Mouse (Mus musculus) ES-E14 (cell line): ENCODE measurements around the gene Prdx6. TPM values are rescaled to one million over a fixed set of nuclear protein-coding genes. Genes with fewer than 3 reads are reported as not detected.

ENCODE experiments used
- DNase-seq: peaks from one replicate; pipeline ENCODE4 v3.0.0-alpha.2; 2013; ENCODE audit warnings: low read depth, low spot score
- H3K27ac ChIP-seq: 2 replicates; pipeline ENCODE4 v1.5.1; 2012; ENCODE audit warnings: low read depth, mild to moderate bottlenecking, low read length, moderate library complexity, mixed read lengths; ENCODE audit not compliant: poor library complexity, insufficient read depth, severe bottlenecking
- H3K36me3 ChIP-seq: 2 replicates; pipeline ENCODE4 v1.6.1; 2012; ENCODE audit warnings: mild to moderate bottlenecking, low read length, moderate library complexity, mixed read lengths; ENCODE audit not compliant: control insufficient read depth, poor library complexity, insufficient read depth, severe bottlenecking
- H3K4me1 ChIP-seq, 2 experiments: fragments of 150-350 bp in 1 of 2; sonication (generic) in 1 of 2; 2 replicates each; pipeline ENCODE4 v1.6.1; 2012; ENCODE audit warnings: low read length in 2 of 2, mild to moderate bottlenecking in 1 of 2, mixed read lengths in 1 of 2; ENCODE audit not compliant: control insufficient read depth in 2 of 2, insufficient read depth in 2 of 2, poor library complexity in 1 of 2
- H3K4me3 ChIP-seq, 2 experiments: fragments of 150-350 bp in 1 of 2; sonication (generic) in 1 of 2; 2 replicates each; pipeline ENCODE4 v1.5.1; 2012; ENCODE audit warnings: low read length in 2 of 2, low read depth in 1 of 2, mild to moderate bottlenecking in 1 of 2, mixed read lengths in 1 of 2; ENCODE audit not compliant: insufficient read depth in 1 of 2, poor library complexity in 1 of 2, severe bottlenecking in 1 of 2
- H3K9ac ChIP-seq: 2 replicates; pipeline ENCODE4 v1.6.1; 2012; ENCODE audit warnings: low read depth, mild to moderate bottlenecking, low read length, mixed read lengths; ENCODE audit not compliant: poor library complexity, insufficient read depth, severe bottlenecking
- H3K9me3 ChIP-seq: fragments of 150-350 bp; sonication (generic); 2 replicates; pipeline ENCODE4 v1.6.1; 2012; ENCODE audit warnings: low read depth, mild to moderate bottlenecking, low read length; ENCODE audit not compliant: control insufficient read depth, insufficient read depth
- CHD2 ChIP-seq: IDR thresholded peaks from 2 replicates; pipeline ENCODE4 v1.6.1; 2014; ENCODE audit warnings: mild to moderate bottlenecking, low read depth, low read length, inconsistent platforms
- HCFC1 ChIP-seq: IDR thresholded peaks from 2 replicates; pipeline ENCODE4 v1.6.1; 2012; ENCODE audit warnings: low read length, inconsistent platforms, borderline replicate concordance; ENCODE audit not compliant: insufficient read depth
- MAFK ChIP-seq: IDR thresholded peaks from 2 replicates; pipeline ENCODE4 v1.6.1; 2014; ENCODE audit warnings: mild to moderate bottlenecking, low read depth, low read length, inconsistent platforms; ENCODE audit not compliant: insufficient read depth
- ZC3H11A ChIP-seq: IDR thresholded peaks from 2 replicates; pipeline ENCODE4 v1.6.1; 2012; ENCODE audit warnings: low read depth, mild to moderate bottlenecking, inconsistent platforms, low read length, borderline replicate concordance
- ZNF384 ChIP-seq: IDR thresholded peaks from 2 replicates; pipeline ENCODE4 v1.6.1; 2012; ENCODE audit warnings: low read depth, low read length, inconsistent platforms
- in situ Hi-C, 2 experiments: fragments of 600-800 bp; cut with MboI; formaldehyde crosslinking; loops; one replicate each; pipeline ENCODE4 v1.15.1; 2025; ENCODE audit warnings: low sequenced_read_pairs in 2 of 2, inconsistent platforms in 1 of 2; ENCODE audit not compliant: unreplicated experiment in 2 of 2
- total RNA-seq: library from RNA; depleted of rRNA; stranded (reverse); fragments of 300-350 nt; gene quantifications from 2 replicates; pipeline ENCODE4 v1.2.3, GENCODE M21; 2012; rRNA removed

Gene Prdx6
- total RNA-seq, result 268 and 390 TPM in 2 replicates

DNA sequence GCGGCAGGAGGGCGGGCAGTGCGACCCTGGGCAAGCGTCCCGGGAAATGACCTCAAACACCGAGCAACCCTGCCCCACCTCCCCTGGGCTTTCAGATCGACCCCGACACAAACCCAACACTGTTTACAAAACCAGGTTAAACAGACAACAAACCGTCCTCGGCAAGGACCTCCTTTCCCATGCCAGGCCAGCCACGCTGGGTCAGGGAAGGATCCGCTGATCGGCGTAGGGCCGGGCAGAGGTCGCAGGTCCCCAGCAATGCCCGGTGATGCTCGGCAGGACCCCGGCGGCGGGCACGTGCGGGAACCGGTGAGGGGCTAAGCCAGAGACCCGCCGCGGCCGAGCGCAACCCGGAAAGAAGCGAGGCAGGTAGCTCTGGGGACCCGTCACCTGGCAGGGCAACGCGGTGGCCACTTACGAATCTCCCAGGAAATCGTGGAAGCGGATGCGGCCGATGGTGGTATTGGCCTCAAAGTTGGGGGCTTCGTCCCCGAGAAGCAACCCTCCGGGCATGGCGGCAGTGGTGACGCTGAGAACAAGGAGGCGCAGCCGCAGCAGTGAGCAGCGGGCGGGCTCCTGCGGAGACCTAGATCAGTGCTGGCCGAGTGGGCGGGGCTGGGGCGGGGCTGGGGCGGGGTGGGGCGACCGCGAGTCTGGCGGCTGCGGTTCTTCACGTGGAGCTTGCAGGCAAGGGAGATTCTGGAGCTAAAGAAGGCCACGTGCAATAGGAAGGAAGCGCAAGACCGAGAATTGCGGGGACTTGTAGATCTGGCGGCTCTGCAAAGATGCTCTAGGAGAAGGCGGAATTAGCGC, at the start of gene Prdx6:
TSS of gene Prdx6 (minus strand) at position 616 of the 813 bp plus-strand sequence.
- Histone ChIP-seq H3K9ac (peak within 1 kb of the TSS; percentile 94), H3K27ac (peak within 1 kb of the TSS; percentile 65; the same call in 1 of the 2 replicates), H3K4me3 (peak within 1 kb of the TSS; percentile 69 to 74), H3K4me1 (peaks cover 2 to 23% of the 10 kb centered on the region in 2 experiments; a peak in 2 of 4 replicates), H3K9me3 (no peaks in the 10 kb centered on the region), H3K36me3 (peaks cover 5% of the 10 kb centered on the region)
- in situ Hi-C loops, result no loop called here
- peak; percentile 68 for DNase-seq
- no peak for TF ChIP-seq HCFC1
- no peak for TF ChIP-seq ZC3H11A
- TF ChIP-seq ZNF384, result no peak
- no peak for TF ChIP-seq CHD2
- TF ChIP-seq MAFK, result no peak

DNA sequence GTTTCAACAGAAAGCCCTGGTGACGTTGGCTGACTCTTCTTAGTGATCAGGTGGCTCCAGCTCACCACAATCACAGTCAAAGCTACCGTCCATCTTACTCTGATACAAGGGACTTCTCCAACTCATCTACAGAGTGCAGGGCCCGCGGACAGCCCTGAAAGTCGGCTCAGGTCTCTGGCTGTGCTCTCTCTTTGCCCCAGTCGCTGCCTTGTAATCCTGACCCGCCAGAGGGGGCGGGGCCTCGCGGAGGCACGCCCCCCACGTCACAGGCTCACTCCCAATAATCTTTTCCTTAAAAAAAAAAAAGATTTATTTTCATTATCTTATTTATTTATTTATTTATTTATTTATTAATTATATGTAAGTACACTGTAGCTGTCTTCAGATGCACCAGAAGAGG, 37.2 kb upstream of the Prdx6 start:
- in situ Hi-C loops, result loop anchor here in 1 of 2 experiments (10.0 kb wide), 1 partner anchor 73 kb away; no protein-coding TSS in a partner anchor
- H3K4me3 ChIP-seq, result 0 out of 4 replicates have a peak overlapping the region, but pooled peaks of 1 of the 2 experiments have one; percentile 30
- TF ChIP-seq ZNF384, result no peak
- TF ChIP-seq ZC3H11A, result no peak
- no peak for TF ChIP-seq MAFK
- no peak for TF ChIP-seq HCFC1
- DNase-seq, result no peak
- H3K9ac ChIP-seq, result no peak overlapping the region
- no peaks in the 10 kb centered on the region for H3K36me3 ChIP-seq
- no peaks in the 10 kb centered on the region for H3K9me3 ChIP-seq
- H3K4me1 ChIP-seq, result no peaks in the 10 kb centered on the region
- no peak overlapping the region for H3K27ac ChIP-seq

DNA sequence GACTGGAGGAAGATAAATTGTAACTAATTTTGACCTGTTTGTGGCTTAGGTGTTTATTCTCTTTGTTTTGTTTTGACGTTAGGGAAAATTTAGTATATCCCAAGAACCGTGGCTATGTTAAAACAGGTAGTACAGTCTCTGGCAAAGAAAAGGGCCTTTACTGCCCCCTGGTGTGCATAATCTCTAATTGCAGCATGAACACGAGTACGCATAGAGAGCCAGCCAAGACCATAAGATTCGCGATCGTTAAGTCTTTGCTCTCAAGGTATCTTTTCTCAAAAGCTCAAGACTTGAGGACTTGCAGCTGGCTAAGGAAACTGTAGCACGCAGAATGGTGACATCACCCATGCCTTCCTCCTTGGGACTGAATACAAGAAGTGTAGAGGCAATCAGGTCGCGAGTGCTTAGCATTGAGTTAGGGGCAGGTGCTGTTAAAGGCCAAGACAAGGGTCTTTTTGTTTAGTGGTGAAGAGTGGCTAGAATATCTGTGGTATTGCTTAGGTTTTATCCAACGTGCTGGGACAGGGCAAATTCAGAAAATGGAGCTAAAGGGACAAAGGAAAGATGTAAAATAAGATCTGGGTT, 35.8 kb upstream of the Prdx6 start:
- H3K4me3 ChIP-seq, result no peak overlapping the region
- TF ChIP-seq ZC3H11A, result peak; percentile 88
- TF ChIP-seq CHD2, result no peak
- no peak for TF ChIP-seq ZNF384
- no peak for TF ChIP-seq MAFK
- H3K9ac ChIP-seq, result no peak overlapping the region
- no peak overlapping the region for H3K27ac ChIP-seq
- in situ Hi-C loops, result loop anchor here in 1 of 2 experiments (10.0 kb wide), 1 partner anchor 72 kb away; no protein-coding TSS in a partner anchor
- peak; percentile 74 for DNase-seq
- H3K36me3 ChIP-seq, result no peaks in the 10 kb centered on the region
- no peaks in the 10 kb centered on the region for H3K4me1 ChIP-seq
- no peaks in the 10 kb centered on the region for H3K9me3 ChIP-seq

DNA sequence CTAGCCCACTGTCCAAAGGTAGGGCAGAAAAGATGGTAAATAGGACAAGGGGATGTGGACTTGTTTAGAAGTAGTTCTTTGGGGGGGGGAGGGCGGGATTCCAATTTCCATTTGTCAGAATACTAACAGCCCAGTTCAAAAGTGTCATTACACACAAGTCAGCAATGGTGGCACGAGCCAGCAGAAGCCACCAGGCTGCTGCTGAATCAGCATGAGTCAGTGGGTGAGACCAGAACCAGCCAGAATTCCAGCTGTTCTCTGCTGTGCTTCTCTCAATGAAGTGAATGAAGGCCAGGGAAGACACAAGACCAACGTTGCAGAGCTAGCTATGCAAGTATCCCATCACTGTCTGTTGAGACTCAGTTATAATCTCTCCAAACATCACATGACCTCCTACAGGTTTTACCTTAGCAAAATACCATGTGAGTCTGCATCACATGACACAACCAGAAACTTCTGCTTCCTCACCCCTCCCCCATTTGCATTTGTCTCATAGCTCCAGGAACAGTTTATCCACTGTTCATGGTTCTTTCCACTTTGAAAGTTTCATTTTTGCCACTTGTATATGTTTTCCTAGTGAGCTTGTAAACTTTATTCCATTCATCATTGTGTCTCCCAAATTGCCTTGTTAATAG, 30.2 kb upstream of the Prdx6 start:
- no peak overlapping the region for H3K4me3 ChIP-seq
- DNase-seq, result no peak
- in situ Hi-C loops, result loop anchor here in 1 of 2 experiments (10.0 kb wide), 1 partner anchor 66 kb away; no protein-coding TSS in a partner anchor

More for the DNA sequence above, 30.2 kb upstream of the Prdx6 start:
- Histone ChIP-seq H3K4me1 (0 out of 4 replicates have a peak, but pooled peaks cover 0 to 2% of the 10 kb centered on the region in 2 experiments), H3K36me3 (no peaks in the 10 kb centered on the region), H3K27ac (no peak overlapping the region), H3K9ac (no peak overlapping the region), H3K9me3 (no peaks in the 10 kb centered on the region)
- no peak for TF ChIP-seq ZC3H11A
- TF ChIP-seq HCFC1, result no peak
- no peak for TF ChIP-seq ZNF384
- TF ChIP-seq MAFK, result no peak
- no peak for TF ChIP-seq CHD2
